Mouse (Mus musculus) liver, adult 2 months (tissue): ENCODE measurements at regions not wholly inside any gene's neighbourhood (a gene's known extent, or its start where the extent isn't known, plus 50 kb on each side); places are given as distances from the start of the nearest gene placed in this dataset.

Experiments used
- DNase-seq: peaks from one replicate; pipeline ENCODE4 v3.0.0-alpha.2; 2011; ENCODE audit warnings: low read depth, low spot score; ENCODE audit errors: extremely low read depth
- H3K27ac ChIP-seq: fragments of 200-500 bp; replicated peaks from 2 replicates; pipeline ENCODE4 v1.5.1; 2012; ENCODE audit warnings: low read depth, mild to moderate bottlenecking, control low read depth, inconsistent platforms, low read length; ENCODE audit not compliant: insufficient read depth
- H3K27me3 ChIP-seq: fragments of 200-500 bp; 2 replicates; pipeline ENCODE4 v1.6.1; 2012; ENCODE audit warnings: mild to moderate bottlenecking, moderate library complexity, low read length, inconsistent platforms; ENCODE audit not compliant: control insufficient read depth, insufficient read depth
- H3K36me3 ChIP-seq: fragments of 200-500 bp; 2 replicates; pipeline ENCODE4 v1.6.1; 2012; ENCODE audit warnings: low read length, inconsistent platforms; ENCODE audit not compliant: control insufficient read depth, insufficient read depth
- H3K4me1 ChIP-seq: fragments of 200-500 bp; 2 replicates; pipeline ENCODE4 v1.6.1; 2011; ENCODE audit warnings: low read length; ENCODE audit not compliant: control insufficient read depth, insufficient read depth
- H3K4me3 ChIP-seq: fragments of 200-500 bp; 2 replicates; pipeline ENCODE4 v1.5.1; 2011; ENCODE audit warnings: low read depth, mild to moderate bottlenecking, control low read depth, low read length, moderate library complexity; ENCODE audit not compliant: insufficient read depth
- H3K79me2 ChIP-seq: fragments of 200-500 bp; 2 replicates; pipeline ENCODE4 v1.6.1; 2012; ENCODE audit warnings: inconsistent platforms, mild to moderate bottlenecking, low read length, moderate library complexity; ENCODE audit not compliant: control insufficient read depth, insufficient read depth
- H3K9ac ChIP-seq: fragments of 200-500 bp; 2 replicates; pipeline ENCODE4 v1.6.1; 2012; ENCODE audit warnings: low read depth, mild to moderate bottlenecking, control low read depth, inconsistent platforms, low read length
- CTCF ChIP-seq: fragments of 200-500 bp; IDR thresholded peaks from 2 replicates; pipeline ENCODE4 v1.5.1; 2011; ENCODE audit warnings: low read depth, low read length, control low read depth
- POLR2A ChIP-seq: fragments of 200-500 bp; IDR thresholded peaks from 2 replicates; pipeline ENCODE4 v1.6.1; 2011; ENCODE audit warnings: low read length, control low read depth; ENCODE audit not compliant: insufficient read depth; ENCODE audit errors: extremely low read depth
- WGBS: fragments of 180-500 bp; shearing (Covaris S2); methylation state at CpG from one replicate; pipeline ENCODE4 v1.1.7; 2018; 5-methylcytosine and 5-hydroxymethylcytosine counted together

GRCm38 (mm10) chr7:40717991-40718390 lies 180.1 kb upstream of the Vstm2b start:
- H3K4me3 ChIP-seq = no peak overlapping the region
- H3K36me3 ChIP-seq = no peaks in the 10 kb centered on the region
- H3K9ac ChIP-seq = no peak overlapping the region
- H3K27me3 ChIP-seq = no peaks in the 10 kb centered on the region
- H3K79me2 ChIP-seq = no peaks in the 10 kb centered on the region
- peaks cover 3% of the 10 kb centered on the region; the same call in 1 of the 2 replicates for H3K4me1 ChIP-seq
- no peak for DNase-seq
- TF ChIP-seq POLR2A = no peak
- no peak for TF ChIP-seq CTCF
- 39% methylated on average over 6 of the region's 6 CpGs for WGBS
- no peak overlapping the region for H3K27ac ChIP-seq

GRCm38 (mm10) chr7:40736971-40737468 lies 161.1 kb upstream of the Vstm2b start:
- no peaks in the 10 kb centered on the region for H3K36me3 ChIP-seq
- TF ChIP-seq POLR2A (no peak), CTCF (no peak)
- H3K4me1 ChIP-seq = no peaks in the 10 kb centered on the region
- no peaks in the 10 kb centered on the region for H3K27me3 ChIP-seq
- H3K9ac ChIP-seq = no peak overlapping the region
- no peak overlapping the region for H3K4me3 ChIP-seq
- no peak overlapping the region for H3K27ac ChIP-seq
- no peak for DNase-seq
- WGBS = 59% methylated on average over 6 of the region's 6 CpGs
- H3K79me2 ChIP-seq = no peaks in the 10 kb centered on the region

DNA sequence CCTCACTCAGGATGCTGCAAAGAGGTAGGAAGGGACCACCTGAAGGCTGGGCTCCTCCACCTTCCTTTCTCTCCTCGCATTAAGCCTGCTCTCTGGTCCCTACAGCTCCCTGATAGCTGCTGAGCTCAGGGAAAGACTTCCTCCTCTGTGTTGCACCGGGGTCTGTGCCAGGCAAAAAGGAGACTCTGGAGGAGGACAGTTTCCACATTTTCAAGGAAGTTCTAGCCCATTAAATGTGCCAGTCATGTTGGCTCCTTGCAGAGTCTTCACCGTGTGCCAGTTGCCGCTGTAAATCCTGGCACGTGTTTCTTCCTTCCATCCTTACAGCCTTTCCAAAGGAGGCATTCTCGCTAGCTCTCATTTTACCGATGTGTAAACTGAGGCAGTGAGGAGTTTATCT lies 160.6 kb upstream of the Vstm2b start:
- DNase-seq = no peak
- H3K36me3 ChIP-seq = no peaks in the 10 kb centered on the region
- H3K27me3 ChIP-seq = no peaks in the 10 kb centered on the region
- no peak overlapping the region for H3K4me3 ChIP-seq
- WGBS = 70% methylated on average over 7 of the region's 7 CpGs
- H3K79me2 ChIP-seq = no peaks in the 10 kb centered on the region
- H3K9ac ChIP-seq = no peak overlapping the region
- no peaks in the 10 kb centered on the region for H3K4me1 ChIP-seq
- TF ChIP-seq CTCF (no peak), POLR2A (no peak)
- H3K27ac ChIP-seq = no peak overlapping the region

- H3K27ac ChIP-seq = no peak overlapping the region
- H3K36me3 ChIP-seq = no peaks in the 10 kb centered on the region
- no peak overlapping the region for H3K4me3 ChIP-seq
- no peak overlapping the region for H3K9ac ChIP-seq
- TF ChIP-seq POLR2A = no peak
- TF ChIP-seq CTCF = no peak
- WGBS = 85% methylated on average over 3 of the region's 3 CpGs
- no peaks in the 10 kb centered on the region for H3K4me1 ChIP-seq
- no peak for DNase-seq
- H3K27me3 ChIP-seq = no peaks in the 10 kb centered on the region
- H3K79me2 ChIP-seq = no peaks in the 10 kb centered on the region
Observed at GRCm38 (mm10) chr7:40738174-40738573, 160.0 kb upstream of the Vstm2b start.

DNA sequence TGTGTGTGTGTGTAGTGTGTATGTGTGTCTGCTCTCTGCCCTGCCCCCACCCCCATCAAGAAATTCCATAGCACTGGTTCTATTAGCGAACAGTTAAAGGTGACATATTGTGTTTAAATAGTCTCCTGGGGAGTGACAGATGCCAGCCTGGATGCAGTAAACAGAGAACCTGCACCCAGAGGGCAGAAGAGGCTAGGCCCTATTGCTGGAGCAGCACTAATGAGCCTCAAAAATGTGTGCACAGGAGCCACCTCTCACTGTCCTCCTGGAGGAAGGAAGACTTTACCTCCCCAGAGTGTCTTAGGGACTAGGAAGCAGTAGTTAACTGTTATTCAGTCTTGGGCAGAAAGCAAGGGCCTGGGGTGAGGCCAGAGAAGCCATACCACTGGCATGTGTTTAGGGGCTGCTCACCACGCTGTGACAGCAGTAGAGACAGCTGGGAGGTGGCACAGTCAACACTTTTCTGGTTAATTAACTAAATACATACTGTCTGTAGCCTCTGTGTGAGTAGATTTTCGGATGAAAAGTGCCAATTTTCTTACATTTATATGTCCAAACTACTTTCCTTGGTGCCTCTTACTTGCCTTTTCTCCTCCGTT lies 155.5 kb upstream of the Vstm2b start:
- DNase-seq = no peak
- TF ChIP-seq CTCF (no peak), POLR2A (no peak)
- no peaks in the 10 kb centered on the region for H3K79me2 ChIP-seq
- no peaks in the 10 kb centered on the region for H3K4me1 ChIP-seq
- H3K9ac ChIP-seq = no peak overlapping the region
- no peak overlapping the region for H3K27ac ChIP-seq
- H3K27me3 ChIP-seq = no peaks in the 10 kb centered on the region
- H3K4me3 ChIP-seq = no peak overlapping the region
- no peaks in the 10 kb centered on the region for H3K36me3 ChIP-seq
- 41% methylated on average over 4 of the region's 4 CpGs for WGBS

DNA sequence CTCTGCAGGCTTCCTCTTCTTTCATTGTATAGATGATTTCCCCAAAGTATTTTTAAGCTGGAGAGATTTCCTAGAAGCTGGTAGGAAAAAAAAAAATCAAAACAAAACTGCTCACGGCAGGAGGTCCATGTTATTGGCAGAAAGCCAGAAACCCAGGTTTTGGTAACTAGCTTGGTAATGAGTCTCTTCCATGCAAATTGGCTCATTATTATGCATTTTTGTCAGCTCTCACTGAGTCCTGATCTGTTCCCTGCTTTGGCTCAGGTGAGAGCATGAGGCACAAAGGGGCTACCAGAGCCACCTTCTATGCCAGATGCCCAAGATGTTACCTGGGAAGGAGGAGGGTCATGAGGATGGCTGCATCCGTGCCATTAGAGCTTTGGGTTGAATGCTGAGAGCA lies 146.3 kb upstream of the Vstm2b start:
- Histone ChIP-seq H3K4me3 (no peak overlapping the region), H3K27me3 (no peaks in the 10 kb centered on the region), H3K4me1 (no peaks in the 10 kb centered on the region), H3K9ac (no peak overlapping the region), H3K36me3 (no peaks in the 10 kb centered on the region), H3K27ac (no peak overlapping the region), H3K79me2 (no peaks in the 10 kb centered on the region)
- no peak for TF ChIP-seq POLR2A
- TF ChIP-seq CTCF = no peak
- 50% methylated on average over 2 of the region's 2 CpGs for WGBS
- DNase-seq = no peak
